In genomic region chr8:10646485-10646884, GRCm38 (mm10) we compare ENCODE assay signal across 15 mouse cellular contexts.
DNase-seq lines count a peak whose midpoint lies in the region; TF ChIP-seq lines count a peak whose summit lies in the region.
"Had no signal": no experiment of that assay in that cellular context is flagged by ENCODE, and none has a peak within 500 bp of the region (broad histone marks: within the 10 kb centered on the region; RNA-seq: fewer than 3 reads in every experiment).

No protein-coding gene starts in this region.

- H3K4me1 ChIP-seq in embryonic fibroblast, embryonic 13.5 days (ENCODE audit: control insufficient read depth, insufficient read depth, low read length) = peaks cover 5% of the 10 kb centered on the region

- DNase-seq in gastrocnemius, adult 18-20 months (ENCODE audit: low spot score) = peak; percentile 32
- no peak for DNase-seq in gastrocnemius, postnatal 4 days (ENCODE audit: low spot score in 2 of 2)
- peak; percentile 2 to 22 for DNase-seq in layer of hippocampus, adult 18-20 months (ENCODE audit: low spot score in 2 of 2)
- no peak for DNase-seq in layer of hippocampus, postnatal 10 days (ENCODE audit: low spot score in 2 of 2)
- peak; percentile 95 for DNase-seq in 3T3-L1 (ENCODE audit: low read depth, low spot score)
- DNase-seq in urinary bladder, postnatal 36 days (ENCODE audit: low spot score in 2 of 2) = no peak
- no peak for DNase-seq in yolk sac, embryonic 10.5 days (ENCODE audit: low spot score)
- DNase-seq: adrenal gland, adult 8-10 months; cerebellum, adult 9-11 months; kidney, postnatal 14 days had no signal

- no peak for TF ChIP-seq CTCF in embryonic fibroblast, embryonic 13.5 days (IDR thresholded peaks at IDR 0.05; ENCODE audit: borderline replicate concordance, insufficient read depth, low read length)

- H3K27ac ChIP-seq in embryonic fibroblast, embryonic 13.5 days (ENCODE audit: insufficient read depth, low read length) = peak overlapping the region; percentile 84
- H3K27ac ChIP-seq: forebrain, embryonic 10.5 days; limb, embryonic 12.5 days; liver, embryonic 15.5 days; neural tube, embryonic 13.5 days had no signal

- TF ChIP-seq POLR2A in embryonic fibroblast, embryonic 13.5 days (IDR thresholded peaks at IDR 0.05; ENCODE audit: low read depth, low read length) = no peak

- no peak overlapping the region for H3K4me3 ChIP-seq in embryonic fibroblast, embryonic 13.5 days (ENCODE audit: insufficient read depth, low read length)
- H3K4me3 ChIP-seq: forebrain, embryonic 10.5 days; limb, embryonic 12.5 days; liver, embryonic 15.5 days; neural tube, embryonic 13.5 days had no signal

Comparison
In these comparisons a context has a peak if more than half of its experiments do, and no peak if none do; other contexts are left out.
1. DNase-seq: peak in gastrocnemius, adult 18-20 months (single experiment), layer of hippocampus, adult 18-20 months (2 of 2) and 3T3-L1 (single experiment); none in gastrocnemius, postnatal 4 days (0 of 2), layer of hippocampus, postnatal 10 days (0 of 2), urinary bladder, postnatal 36 days (0 of 2) and yolk sac, embryonic 10.5 days (single experiment).